Mouse (Mus musculus): Measurements from ENCODE around the gene Tomm40.

DNA sequence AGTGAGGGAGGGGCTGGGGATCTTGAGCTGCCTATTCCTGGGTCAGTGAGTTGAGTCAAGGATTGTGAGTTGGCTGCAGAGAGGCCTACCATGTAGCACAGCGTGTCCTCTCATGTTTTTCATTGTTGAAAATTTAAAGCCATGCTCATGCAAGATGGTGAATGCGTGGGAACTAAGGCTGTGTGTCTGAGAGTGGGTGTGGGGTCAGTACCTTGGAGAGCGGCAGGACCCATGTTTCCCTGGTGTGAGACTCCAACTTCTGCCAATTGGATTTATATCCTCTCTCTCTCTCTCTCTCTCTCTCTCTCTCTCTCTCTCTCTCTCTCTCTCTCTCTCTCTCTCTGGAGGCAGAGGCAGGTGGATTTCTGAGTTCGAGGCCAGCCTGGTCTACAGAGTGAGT, 11.3 kb upstream of the Tomm40 start:
- TF ChIP-seq CTCF (IDR thresholded peaks at IDR 0.05; ENCODE audit: borderline replicate concordance, extremely low read depth, insufficient read depth, insufficient read length): no peak
- no peak for TF ChIP-seq POLR2A (IDR thresholded peaks at IDR 0.05; ENCODE audit: borderline replicate concordance, extremely low read depth, insufficient read depth, insufficient read length, poor library complexity, severe bottlenecking)

All from brain, embryonic 14.5 days (tissue).